ENCODE assay signal across 8 mouse cellular contexts in the genomic region with DNA sequence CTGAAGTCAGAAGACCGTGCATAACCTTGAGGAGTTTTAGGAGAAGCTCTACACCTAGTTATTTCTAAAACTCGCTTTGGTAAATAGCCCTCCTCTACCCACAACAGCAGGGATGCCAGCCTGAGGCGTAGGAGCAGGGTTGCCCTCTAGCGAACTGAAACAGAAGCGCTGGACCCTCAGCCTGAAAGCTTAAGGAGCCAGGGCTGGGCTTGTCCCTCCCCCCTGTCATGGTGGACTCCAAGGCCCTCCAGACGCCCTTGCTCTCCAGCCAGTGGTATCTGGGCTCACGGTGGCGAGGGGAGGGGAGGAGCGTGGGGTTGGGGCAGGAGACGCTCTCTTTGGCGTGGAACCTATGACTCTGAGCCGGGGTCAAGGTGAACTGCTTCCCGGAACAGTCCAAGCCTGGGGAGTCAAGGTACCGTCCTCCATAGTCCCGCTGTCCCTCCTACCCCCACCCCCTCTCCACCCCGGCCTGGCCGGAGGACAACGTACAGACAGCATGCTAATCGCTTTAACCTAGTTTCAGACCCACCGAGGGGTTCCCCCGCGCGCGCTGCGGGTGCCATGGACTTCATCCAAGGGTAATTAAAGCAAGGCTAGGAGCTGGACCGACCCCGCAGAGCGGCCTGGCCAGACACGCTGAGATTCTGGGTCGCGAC. TPM values are rescaled to one million over a fixed set of nuclear protein-coding genes. Genes with fewer than 3 reads are reported as not detected.
A peak's percentile ranks its signal among the peaks of the same experiment; 100 is the strongest.
DNase-seq lines count a peak whose midpoint lies in the region; ATAC-seq lines count a peak whose summit lies in the region.
"Had no signal": no experiment of that assay in that cellular context is flagged by ENCODE, and none has a peak within 500 bp of the region (broad histone marks: within the 10 kb centered on the region; RNA-seq: fewer than 3 reads in every experiment).

No protein-coding gene starts in this region.

- no peaks in the 10 kb centered on the region for H3K4me1 ChIP-seq in liver, embryonic 11.5 days (replicated peaks; ENCODE audit: control insufficient read depth, insufficient read depth, low read length)
- H3K4me1 ChIP-seq in hindbrain, embryonic 10.5 days (replicated peaks): peaks cover 40% of the 10 kb centered on the region
- H3K4me1 ChIP-seq: liver, embryonic 13.5 days had no signal

- H3K27me3 ChIP-seq in liver, embryonic 11.5 days (replicated peaks; ENCODE audit: control insufficient read depth, insufficient read depth, low read length): peaks cover 97% of the 10 kb centered on the region
- H3K27me3 ChIP-seq in hindbrain, embryonic 10.5 days (ENCODE audit: insufficient read depth, poor library complexity, severe bottlenecking): peaks cover 100% of the 10 kb centered on the region

- 3% methylated on average over 31 of the region's 31 CpGs for WGBS in liver, embryonic 11.5 days
- WGBS in hindbrain, embryonic 10.5 days: under 1% methylated on average over 31 of the region's 31 CpGs

- no peak for ATAC-seq in liver, embryonic 11.5 days (replicated peaks; ENCODE audit: low FRiP score)

- no peaks in the 10 kb centered on the region for H3K36me3 ChIP-seq in liver, embryonic 11.5 days (ENCODE audit: control insufficient read depth, insufficient read depth, low read length)
- H3K36me3 ChIP-seq in hindbrain, embryonic 10.5 days: no peaks in the 10 kb centered on the region
- H3K36me3 ChIP-seq: liver, embryonic 13.5 days had no signal

- no peak for DNase-seq in liver, embryonic 11.5 days (ENCODE audit: low spot score)
- DNase-seq in liver: no peak
- peak; percentile 66 for DNase-seq in embryo, embryonic 9.5 days (ENCODE audit: extremely low spot score)
- peak; percentile 67 for DNase-seq in hindbrain, embryonic 10.5 days (ENCODE audit: low spot score)
- DNase-seq in neural tube, embryonic 10.5 days (ENCODE audit: extremely low spot score, low spot score): peak; percentile 61
- DNase-seq in gastrocnemius, postnatal 4 days (ENCODE audit: low spot score in 2 of 2): no peak
- no peak for DNase-seq in spleen, postnatal 4 days (ENCODE audit: low spot score in 2 of 2)
- DNase-seq: liver, embryonic 13.5 days had no signal

- no peak overlapping the region for H3K27ac ChIP-seq in liver, embryonic 11.5 days (ENCODE audit: low read depth, low read length)
- no peak overlapping the region for H3K27ac ChIP-seq in hindbrain, embryonic 10.5 days
- H3K27ac ChIP-seq: liver, embryonic 13.5 days had no signal

- H3K4me3 ChIP-seq in liver, embryonic 11.5 days (ENCODE audit: low read depth, low read length): no peak overlapping the region
- H3K4me3 ChIP-seq in hindbrain, embryonic 10.5 days: peak overlapping the region; percentile 44
- H3K4me3 ChIP-seq: liver, embryonic 13.5 days had no signal

- no peak overlapping the region for H3K9ac ChIP-seq in liver, embryonic 11.5 days (ENCODE audit: low read depth, low read length)
- H3K9ac ChIP-seq: liver, embryonic 13.5 days had no signal

- H3K9me3 ChIP-seq in liver, embryonic 11.5 days (ENCODE audit: control insufficient read depth, low read length): no peaks in the 10 kb centered on the region
- H3K9me3 ChIP-seq in hindbrain, embryonic 10.5 days: no peaks in the 10 kb centered on the region
- H3K9me3 ChIP-seq: liver, embryonic 13.5 days had no signal

- H3K4me2 ChIP-seq in liver, embryonic 11.5 days: peak overlapping the region; percentile 17; the same call in 1 of the 2 replicates
- H3K4me2 ChIP-seq: liver, embryonic 13.5 days had no signal

RNA-seq across cellular contexts. Expression of gene Ptf1a, which starts 2.7 kb away (rescaled TPM):
- not detected in 2 replicates for polyA plus RNA-seq in liver, embryonic 11.5 days (2014; fragmentation: Nextera tagmentation; extraction: Ambion mirVana)
- polyA plus RNA-seq in hindbrain, embryonic 10.5 days (2016; fragmentation: Nextera tagmentation; extraction: Ambion mirVana): 6.1 and 16.5 TPM in 2 replicates
- total RNA-seq in gastrocnemius, postnatal 4 days (2021): not detected
- polyA plus RNA-seq: liver, embryonic 13.5 days had no signal

Comparison
In these comparisons a context has a peak if more than half of its experiments do, and no peak if none do; other contexts are left out.
1. DNase-seq: peak in embryo, embryonic 9.5 days (single experiment), hindbrain, embryonic 10.5 days (single experiment) and neural tube, embryonic 10.5 days (single experiment); none in liver, embryonic 11.5 days (single experiment), liver (single experiment), gastrocnemius, postnatal 4 days (0 of 2) and spleen, postnatal 4 days (0 of 2).